Mouse (Mus musculus) liver, embryonic 15.5 days (tissue): ENCODE data around the gene Pus7. TPM values are rescaled to one million over a fixed set of nuclear protein-coding genes. Genes with fewer than 3 reads are reported as not detected.
"Not testable (repeated sequence)": the region's sequence is repeated elsewhere in the genome, so short reads cannot be mapped to it uniquely, and the experiment has no call there.

Experiments used
- ATAC-seq: fragments of 200-750 bp; cut with Nextera tagmentation; 2 replicates; pipeline ENCODE4 v1.8.0; 2017; ENCODE audit warnings: moderate number of reproducible peaks, mild to moderate bottlenecking, moderate library complexity; ENCODE audit not compliant: insufficient read depth
- H3K27ac ChIP-seq: fragments of 300-500 bp; sonication (generic); replicated peaks from 2 replicates; pipeline ENCODE4 v1.5.1; 2015; ENCODE audit warnings: mild to moderate bottlenecking, inconsistent platforms
- H3K27me3 ChIP-seq: fragments of 300-500 bp; sonication (generic); 2 replicates; pipeline ENCODE4 v1.6.1; 2015; ENCODE audit warnings: mild to moderate bottlenecking, inconsistent platforms
- H3K36me3 ChIP-seq: fragments of 300-500 bp; sonication (generic); replicated peaks from 2 replicates; pipeline ENCODE4 v1.6.1; 2015; ENCODE audit warnings: moderate library complexity, mild to moderate bottlenecking, inconsistent platforms
- H3K4me1 ChIP-seq: fragments of 300-500 bp; sonication (generic); replicated peaks from 2 replicates; pipeline ENCODE4 v1.6.1; 2015; ENCODE audit warnings: inconsistent platforms
- H3K4me2 ChIP-seq: fragments of 300-500 bp; sonication (generic); 2 replicates; pipeline ENCODE4 v1.6.1; 2015; ENCODE audit warnings: moderate library complexity, mild to moderate bottlenecking, inconsistent platforms
- H3K4me3 ChIP-seq: fragments of 300-500 bp; sonication (generic); replicated peaks from 2 replicates; pipeline ENCODE4 v1.5.1; 2015; ENCODE audit warnings: mild to moderate bottlenecking, inconsistent platforms
- H3K9ac ChIP-seq: fragments of 300-500 bp; sonication (generic); 2 replicates; pipeline ENCODE4 v1.6.1; 2015; ENCODE audit warnings: moderate library complexity, mild to moderate bottlenecking, inconsistent platforms
- H3K9me3 ChIP-seq: fragments of 300-500 bp; sonication (generic); replicated peaks from 2 replicates; pipeline ENCODE4 v1.6.1; 2016; ENCODE audit warnings: inconsistent platforms
- WGBS: fragments of 180-500 bp; shearing (Covaris S2); methylation state at CpG from one replicate; pipeline ENCODE4 v1.1.7; 2015; ENCODE audit warnings: mixed read lengths; ENCODE audit not compliant: insufficient replicate concordance; 5-methylcytosine and 5-hydroxymethylcytosine counted together
- polyA plus RNA-seq: library from polyadenylated mRNA; unstranded; fragments of >200 nt; fragmentation: Nextera tagmentation; extraction: Ambion mirVana; gene quantifications from 2 replicates; pipeline ENCODE4 v1.2.1, GENCODE M21; 2015

The Pus7 gene
- polyA plus RNA-seq, 1 experiment from 2014 or later: 12.8 TPM

DNA sequence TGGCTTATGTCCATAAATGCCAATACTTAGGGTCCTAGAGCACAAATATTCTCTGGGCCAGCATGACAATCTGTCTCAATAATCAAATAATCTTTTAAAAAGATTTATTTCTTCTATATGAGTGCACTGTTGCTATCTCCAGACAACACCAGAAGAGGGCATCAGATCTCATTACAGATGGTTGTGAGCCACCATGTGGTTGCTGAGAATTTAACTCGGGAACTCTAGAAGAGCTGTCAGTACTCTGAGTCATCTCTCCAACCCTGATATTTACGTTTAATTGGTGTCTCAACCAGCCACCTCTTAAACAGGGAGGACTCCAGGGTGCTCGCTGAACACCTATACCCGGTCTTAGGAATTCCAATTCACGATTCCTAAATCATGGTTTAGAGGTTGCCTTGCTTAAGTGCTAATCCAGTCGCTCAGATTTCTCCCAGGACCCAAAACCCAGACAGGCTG lies 71.8 kb downstream of the Pus7 start:
- Histone ChIP-seq H3K4me1 (peaks cover 14% of the 10 kb centered on the region; the same call in 1 of the 2 replicates), H3K9ac (peak overlapping the region; percentile 63; the same call in 1 of the 2 replicates), H3K36me3 (peaks cover 40% of the 10 kb centered on the region), H3K4me3 (peak overlapping the region; percentile 68), H3K4me2 (peak overlapping the region; percentile 80), H3K9me3 (peaks cover 14% of the 10 kb centered on the region; the same call in 1 of the 2 replicates)
- 50% methylated on average over 6 of the region's 6 CpGs for WGBS
- not testable (repeated sequence) for H3K27me3 ChIP-seq, ATAC-seq, H3K27ac ChIP-seq

DNA sequence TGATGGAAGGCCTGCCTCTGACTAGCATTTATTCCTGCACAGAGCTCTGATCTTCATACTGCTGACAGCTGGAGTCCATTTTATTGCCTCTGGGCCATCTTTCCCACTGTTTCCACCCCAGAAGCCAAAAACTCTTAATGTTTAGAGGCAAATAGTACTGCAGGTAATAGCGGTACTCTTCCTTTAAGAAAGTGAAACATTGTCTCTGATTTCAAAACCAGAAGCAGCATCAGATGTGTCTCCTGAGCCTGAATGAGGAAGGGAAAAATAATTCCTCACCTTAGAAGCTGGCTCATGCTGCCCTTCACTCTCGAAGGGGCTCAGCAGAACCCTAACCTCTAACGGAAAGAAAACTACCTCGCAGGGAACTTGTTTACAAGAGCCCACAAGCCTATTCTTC lies 72.3 kb downstream of the Pus7 start:
- Histone ChIP-seq H3K27ac (no peak overlapping the region), H3K4me2 (peak overlapping the region; percentile 80; the same call in 1 of the 2 replicates), H3K9ac (no peak overlapping the region), H3K9me3 (peaks cover 14% of the 10 kb centered on the region; the same call in 1 of the 2 replicates), H3K27me3 (no peaks in the 10 kb centered on the region), H3K4me3 (peak overlapping the region; percentile 68; the same call in 1 of the 2 replicates), H3K4me1 (peaks cover 14% of the 10 kb centered on the region; the same call in 1 of the 2 replicates), H3K36me3 (peaks cover 44% of the 10 kb centered on the region)
- WGBS: 82% methylated on average over 4 of the region's 4 CpGs
- ATAC-seq: no peak

- H3K36me3 ChIP-seq: peaks cover 49% of the 10 kb centered on the region
- no peak for ATAC-seq
- H3K9me3 ChIP-seq: peaks cover 14% of the 10 kb centered on the region; the same call in 1 of the 2 replicates
- no peak overlapping the region for H3K4me2 ChIP-seq
- no peak overlapping the region for H3K27ac ChIP-seq
- H3K9ac ChIP-seq: no peak overlapping the region
- no peaks in the 10 kb centered on the region for H3K27me3 ChIP-seq
- WGBS: 78% methylated on average over 1 of the region's 1 CpGs
- H3K4me1 ChIP-seq: peaks cover 14% of the 10 kb centered on the region; the same call in 1 of the 2 replicates
- no peak overlapping the region for H3K4me3 ChIP-seq
Observed at GRCm38 (mm10) chr5:23709661-23710060, 73.8 kb downstream of the Pus7 start.

DNA sequence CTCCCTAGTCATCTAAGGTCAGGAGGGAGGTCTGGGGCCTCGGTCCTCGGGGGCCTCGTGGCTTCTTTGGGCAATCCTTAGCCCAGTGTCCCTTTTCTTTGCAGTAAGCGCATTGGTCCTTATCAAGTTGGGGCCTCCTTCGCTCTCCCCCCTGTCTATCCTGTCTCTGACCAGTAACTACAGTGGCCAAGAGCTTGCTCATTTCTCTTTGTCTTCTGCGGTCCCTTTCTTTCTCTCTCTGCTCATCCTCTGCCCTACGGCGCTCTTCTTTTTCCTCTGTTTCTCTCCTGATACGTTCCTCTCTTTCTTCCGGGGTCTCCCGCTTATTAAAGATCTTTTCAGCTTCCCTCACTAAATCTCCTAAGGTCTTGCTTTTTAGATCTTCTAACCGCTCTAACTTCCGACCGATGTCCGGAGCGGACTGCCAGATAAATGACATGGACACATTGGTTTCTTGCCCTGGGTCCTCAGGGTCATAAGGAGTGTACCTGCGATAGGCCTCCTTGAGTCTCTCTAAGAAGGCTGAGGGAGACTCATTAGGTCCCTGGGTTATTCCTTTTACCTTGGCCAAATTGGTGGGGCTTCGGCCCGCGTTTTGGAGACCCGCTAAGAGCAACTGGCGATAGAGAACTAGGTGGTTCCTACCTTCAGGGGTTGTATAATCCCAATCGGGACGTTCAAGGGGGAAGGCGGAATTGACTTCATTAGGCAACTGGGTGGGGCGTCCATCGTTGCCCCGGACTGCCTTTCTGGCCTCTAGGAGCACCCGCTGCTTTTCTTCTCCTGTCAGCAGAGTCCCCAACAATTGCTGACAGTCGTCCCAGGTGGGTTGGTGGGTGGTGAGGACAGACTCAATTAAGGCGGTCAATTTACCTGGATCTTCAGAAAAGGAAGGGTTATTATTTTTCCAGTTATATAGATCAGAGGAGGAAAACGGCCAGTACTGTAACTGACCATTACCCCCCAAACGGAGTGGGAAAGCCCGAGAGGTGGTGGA lies 76.6 kb downstream of the Pus7 start:
- not testable (repeated sequence) for H3K4me3 ChIP-seq, H3K27ac ChIP-seq, H3K9ac ChIP-seq, H3K4me2 ChIP-seq, H3K27me3 ChIP-seq, ATAC-seq, H3K4me1 ChIP-seq
- Histone ChIP-seq H3K9me3 (peaks cover 24% of the 10 kb centered on the region), H3K36me3 (peaks cover 74% of the 10 kb centered on the region)
- 85% methylated on average over 34 of the region's 34 CpGs for WGBS

- H3K4me2 ChIP-seq: no peak overlapping the region
- H3K9ac ChIP-seq: no peak overlapping the region
- H3K27me3 ChIP-seq: no peaks in the 10 kb centered on the region
- no peak for ATAC-seq
- H3K4me3 ChIP-seq: no peak overlapping the region
- WGBS: 74% methylated on average over 1 of the region's 1 CpGs
- H3K27ac ChIP-seq: no peak overlapping the region
- 0 out of 2 replicates have a peak, but pooled peaks cover 3% of the 10 kb centered on the region for H3K9me3 ChIP-seq
- H3K4me1 ChIP-seq: no peaks in the 10 kb centered on the region
- peaks cover 24% of the 10 kb centered on the region for H3K36me3 ChIP-seq
Observed at GRCm38 (mm10) chr5:23697457-23697856, 86.1 kb downstream of the Pus7 start.

Other genes starting within 250 kb of the Pus7 start
- 5.7 and 6.2 TPM in 2 replicates for gene Srpk2, start 99.1 kb downstream of the Pus7 start, polyA plus RNA-seq
- gene Rint1, start 4.0 kb upstream of the Pus7 start, polyA plus RNA-seq: 16.5 and 18.9 TPM in 2 replicates
- gene Tomm7, start 60.5 kb upstream of the Pus7 start, polyA plus RNA-seq: 49.5 and 59.8 TPM in 2 replicates
- gene Fam126a, start 247.0 kb upstream of the Pus7 start, polyA plus RNA-seq: 55.0 and 56.9 TPM in 2 replicates